In genomic region chr11:83462711-83463244, GRCm38 (mm10) we compare ENCODE assay signal across 9 mouse cellular contexts. TPM values are rescaled to one million over a fixed set of nuclear protein-coding genes. Genes with fewer than 3 reads are reported as not detected.
DNase-seq lines count a peak whose midpoint lies in the region; ATAC-seq and TF ChIP-seq lines count a peak whose summit lies in the region.
"Had no signal": no experiment of that assay in that cellular context is flagged by ENCODE, and none has a peak within 500 bp of the region (broad histone marks: within the 10 kb centered on the region; RNA-seq: fewer than 3 reads in every experiment).

TSS of gene Mmp28 (minus strand) at chr11:83463071.

- no peak for DNase-seq in frontal cortex, adult 2 months (ENCODE audit: extremely low spot score in 1 of 2, low spot score in 1 of 2)
- peak; percentile 85 for DNase-seq in gastrocnemius, adult 2 months
- DNase-seq in hindbrain, embryonic 14.5 days (ENCODE audit: low spot score): no peak
- DNase-seq in liver, adult 2 months (ENCODE audit: extremely low read depth, low read depth, low spot score): peak; percentile 24

- intact Hi-C loops in gastrocnemius, adult 2 months (cut with DNase I): no loop called here

- H3K4me1 ChIP-seq in bone marrow macrophage, adult 2 months (ENCODE audit: control insufficient read depth, insufficient read depth, low read length): peaks cover 17% of the 10 kb centered on the region
- no peaks in the 10 kb centered on the region; the same call in none of the 2 replicates for H3K4me1 ChIP-seq in hindbrain, embryonic 14.5 days (replicated peaks; ENCODE audit: control insufficient read depth, insufficient read depth, low read length)
- no peaks in the 10 kb centered on the region; the same call in 1 of the 2 replicates for H3K4me1 ChIP-seq in liver, adult 2 months (ENCODE audit: control insufficient read depth, insufficient read depth, low read length)
- peaks cover 12% of the 10 kb centered on the region for H3K4me1 ChIP-seq in midbrain, embryonic 15.5 days

- H3K4me3 ChIP-seq in bone marrow macrophage, adult 2 months (ENCODE audit: insufficient read depth, low read length): peak within 1 kb of the TSS; percentile 74
- H3K4me3 ChIP-seq in gastrocnemius, adult 2 months: peak within 1 kb of the TSS; percentile 80
- H3K4me3 ChIP-seq in hindbrain, embryonic 14.5 days (replicated peaks; ENCODE audit: low read length): peak within 1 kb of the TSS; percentile 62
- H3K4me3 ChIP-seq in liver, adult 2 months (ENCODE audit: insufficient read depth, low read depth, low read length): peak within 1 kb of the TSS; percentile 70
- peak within 1 kb of the TSS; percentile 48 for H3K4me3 ChIP-seq in midbrain, embryonic 15.5 days

- H3K27ac ChIP-seq in bone marrow macrophage, adult 2 months (ENCODE audit: insufficient read depth, low read depth, low read length): no peak within 1 kb of the TSS
- peak within 1 kb of the TSS; percentile 88 for H3K27ac ChIP-seq in gastrocnemius, adult 2 months
- H3K27ac ChIP-seq in hindbrain, embryonic 14.5 days: no peak within 1 kb of the TSS
- H3K27ac ChIP-seq in liver, adult 2 months (replicated peaks; ENCODE audit: insufficient read depth, low read depth, low read length): no peak within 1 kb of the TSS
- H3K27ac ChIP-seq in midbrain, embryonic 15.5 days: no peak within 1 kb of the TSS

- TF ChIP-seq CTCF in bone marrow macrophage, adult 2 months (IDR thresholded peaks at IDR 0.05; ENCODE audit: low read depth, low read length): no peak
- no peak for TF ChIP-seq CTCF in gastrocnemius, adult 2 months (IDR thresholded peaks at IDR 0.05)
- TF ChIP-seq CTCF in liver, adult 2 months (IDR thresholded peaks at IDR 0.05; ENCODE audit: low read depth, low read length): no peak

- under 1% methylated on average over 37 of the region's 42 CpGs for WGBS in hindbrain, embryonic 14.5 days
- under 1% methylated on average over 42 of the region's 42 CpGs for WGBS in liver, adult 2 months
- WGBS in midbrain, embryonic 15.5 days: under 1% methylated on average over 40 of the region's 42 CpGs

- H3K9me3 ChIP-seq in hindbrain, embryonic 14.5 days (ENCODE audit: control insufficient read depth, low read length): no peaks in the 10 kb centered on the region
- H3K9me3 ChIP-seq in midbrain, embryonic 15.5 days: no peaks in the 10 kb centered on the region

- peak within 1 kb of the TSS; percentile 97 for H3K4me2 ChIP-seq in hindbrain, embryonic 14.5 days (replicated peaks)
- peak within 1 kb of the TSS; percentile 94 for H3K4me2 ChIP-seq in midbrain, embryonic 15.5 days

- no peaks in the 10 kb centered on the region for H3K79me2 ChIP-seq in liver, adult 2 months (ENCODE audit: control insufficient read depth, insufficient read depth, low read length)

- no peaks in the 10 kb centered on the region for H3K36me3 ChIP-seq in hindbrain, embryonic 14.5 days (replicated peaks; ENCODE audit: control insufficient read depth, insufficient read depth)
- no peaks in the 10 kb centered on the region for H3K36me3 ChIP-seq in liver, adult 2 months (ENCODE audit: control insufficient read depth, insufficient read depth, low read length)
- H3K36me3 ChIP-seq in midbrain, embryonic 15.5 days (replicated peaks): no peaks in the 10 kb centered on the region

- no peak for TF ChIP-seq POLR2A in bone marrow macrophage, adult 2 months (IDR thresholded peaks at IDR 0.05; ENCODE audit: borderline replicate concordance, low read depth, low read length)
- TF ChIP-seq POLR2A in liver, adult 2 months (IDR thresholded peaks at IDR 0.05; ENCODE audit: extremely low read depth, insufficient read depth, low read length): no peak

- 0 out of 2 replicates have a peak, but pooled peaks have one; percentile 25 for ATAC-seq in frontal cortex, adult (ENCODE audit: low TSS enrichment)
- peak; percentile 53; the same call in 1 of the 2 replicates for ATAC-seq in hindbrain, embryonic 14.5 days (ENCODE audit: low FRiP score)
- ATAC-seq in midbrain, embryonic 15.5 days (replicated peaks): no peak; the same call in 1 of the 2 replicates
- no peak for ATAC-seq in erythroid progenitor cell, adult 5-6 weeks (replicated peaks; ENCODE audit: low FRiP score, poor library complexity, severe bottlenecking)

- peaks cover 46% of the 10 kb centered on the region for H3K27me3 ChIP-seq in hindbrain, embryonic 14.5 days (ENCODE audit: control insufficient read depth, insufficient read depth, low read length)
- H3K27me3 ChIP-seq in liver, adult 2 months (ENCODE audit: control insufficient read depth, insufficient read depth, low read length): no peaks in the 10 kb centered on the region
- peaks cover 34% of the 10 kb centered on the region for H3K27me3 ChIP-seq in midbrain, embryonic 15.5 days (replicated peaks)

- H3K9ac ChIP-seq in hindbrain, embryonic 14.5 days: peak within 1 kb of the TSS; percentile 73
- H3K9ac ChIP-seq in liver, adult 2 months (ENCODE audit: low read depth, low read length): peak within 1 kb of the TSS; percentile 68
- H3K9ac ChIP-seq in midbrain, embryonic 15.5 days: peak within 1 kb of the TSS; percentile 50

RNA-seq across cellular contexts. Expression of gene Mmp28, which starts in this region (rescaled TPM):
- polyA plus RNA-seq in frontal cortex, adult 2 months (2012; rRNA removed): 3.6 and 3.9 TPM in 2 replicates
- polyA plus RNA-seq in bone marrow macrophage, adult 2 months (2012; ENCODE audit: insufficient read depth, insufficient read length, missing spikeins): 0.57 and 0.58 TPM in 2 replicates
- total RNA-seq in gastrocnemius, adult 2 months (2021): 1 to 10 TPM; 1.9 to 3.2 TPM
- 3.9 and 4.2 TPM in 2 replicates for polyA plus RNA-seq in hindbrain, embryonic 14.5 days (2014; fragmentation: Nextera tagmentation; extraction: Ambion mirVana)
- 0.18 and 0.27 TPM in 2 replicates for total RNA-seq in liver, adult 2 months (2014; rRNA removed)
- polyA plus RNA-seq in liver, adult 2 months (2012; rRNA removed): 0.26 and 0.29 TPM in 2 replicates
- 2.9 and 3.4 TPM in 2 replicates for polyA plus RNA-seq in midbrain, embryonic 15.5 days (2015; fragmentation: Nextera tagmentation; extraction: Ambion mirVana)
- not detected in 2 replicates for total RNA-seq in erythroid progenitor cell, adult 5-6 weeks (2015; ENCODE audit: low replicate concordance)
- total RNA-seq in erythroid progenitor cell, adult 5-6 weeks (2017; ENCODE audit: low replicate concordance): 1.7 TPM in 1 of 2 replicates, not detected in the other
- total RNA-seq: neutrophil, adult 5-6 weeks had no signal

Comparison
In these comparisons a context has a peak if more than half of its experiments do, and no peak if none do; other contexts are left out.
1. Peak in DNase-seq, H3K4me3 ChIP-seq and H3K9ac ChIP-seq in liver, adult 2 months; RNA of the gene not detected or under 1 TPM.
2. ATAC-seq: peak in frontal cortex, adult (single experiment) and hindbrain, embryonic 14.5 days (single experiment); none in midbrain, embryonic 15.5 days (single experiment) and erythroid progenitor cell, adult 5-6 weeks (single experiment).
3. Peak in every context shown above with its lines, with median percentiles within 50 percentile points of each other: H3K4me3 ChIP-seq and H3K9ac ChIP-seq.